Mouse (Mus musculus): ENCODE results near the gene Lrrc75b.

DNA sequence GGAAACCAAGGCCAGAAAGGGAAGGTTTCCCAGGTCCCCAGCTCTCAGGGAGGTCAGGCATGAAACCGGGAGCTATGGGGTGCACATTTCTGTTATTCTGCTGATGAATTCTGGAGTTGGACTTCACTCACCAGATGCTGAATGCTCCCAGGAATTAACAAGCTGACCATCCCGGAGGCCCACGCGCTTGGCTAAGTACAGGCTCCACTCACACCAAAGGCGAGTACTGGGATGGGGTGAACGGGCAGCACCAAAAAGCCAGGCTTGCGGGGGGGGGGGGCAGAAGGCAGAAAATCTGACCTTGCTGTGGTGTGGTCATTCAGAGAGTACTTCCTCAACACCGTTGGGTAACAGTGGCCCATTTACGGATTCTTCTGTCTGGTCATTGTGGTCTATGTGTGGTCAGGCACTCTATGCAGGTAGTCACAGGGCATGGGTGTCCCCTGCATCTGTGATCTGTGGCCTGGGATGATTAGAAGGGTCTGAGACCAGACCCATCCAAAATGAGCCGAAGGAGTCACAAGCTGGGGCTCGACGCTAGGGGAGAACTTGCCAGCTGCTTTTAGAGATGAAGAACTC is 4.6 kb upstream of the Lrrc75b start:
- TF ChIP-seq TAL1 (IDR thresholded peaks at IDR 0.05; ENCODE audit: low read length) (no peak), GATA1 (IDR thresholded peaks at IDR 0.05; ENCODE audit: low read length) (no peak)

Measured in erythroblast, embryonic 14.5 days (primary cell).